Mouse (Mus musculus): ENCODE measurements around the gene Tekt4. TPM values are rescaled to one million over a fixed set of nuclear protein-coding genes. Genes with fewer than 3 reads are reported as not detected.

Gene Tekt4
- polyA plus RNA-seq, 1 experiment: not detected

- TF ChIP-seq GATA1 (IDR thresholded peaks at IDR 0.05; ENCODE audit: low read length): no peak
Measured at GRCm38 (mm10) chr17:25452246-25452965, 2.0 kb upstream of the Tekt4 start.

GRCm38 (mm10) chr17:25456540-25456939 lies 2.1 kb downstream of the Tekt4 start:
- no peak for TF ChIP-seq GATA1 (IDR thresholded peaks at IDR 0.05; ENCODE audit: low read length)

- TF ChIP-seq GATA1 (IDR thresholded peaks at IDR 0.05; ENCODE audit: low read length): no peak
Measured at GRCm38 (mm10) chr17:25462236-25462875, 7.9 kb downstream of the Tekt4 start.

- no peak for TF ChIP-seq GATA1 (IDR thresholded peaks at IDR 0.05; ENCODE audit: low read length)
Measured at GRCm38 (mm10) chr17:25463326-25463945, 9.0 kb downstream of the Tekt4 start.

GRCm38 (mm10) chr17:25464091-25464490 lies 9.7 kb downstream of the Tekt4 start:
- TF ChIP-seq GATA1 (IDR thresholded peaks at IDR 0.05; ENCODE audit: low read length): no peak

- TF ChIP-seq GATA1 (IDR thresholded peaks at IDR 0.05; ENCODE audit: low read length): no peak
Measured at GRCm38 (mm10) chr17:25466257-25466656, 11.8 kb downstream of the Tekt4 start.

GRCm38 (mm10) chr17:25467781-25468180 lies 13.4 kb downstream of the Tekt4 start:
- TF ChIP-seq GATA1 (IDR thresholded peaks at IDR 0.05; ENCODE audit: low read length): no peak

- no peak for TF ChIP-seq GATA1 (IDR thresholded peaks at IDR 0.05; ENCODE audit: low read length)
Measured at GRCm38 (mm10) chr17:25468301-25468700, 13.9 kb downstream of the Tekt4 start.

- no peak for TF ChIP-seq GATA1 (IDR thresholded peaks at IDR 0.05; ENCODE audit: low read length)
Measured at GRCm38 (mm10) chr17:25469798-25470197, 15.4 kb downstream of the Tekt4 start.

- no peak for TF ChIP-seq GATA1 (IDR thresholded peaks at IDR 0.05; ENCODE audit: low read length)
Measured at GRCm38 (mm10) chr17:25471418-25471817, 17.0 kb downstream of the Tekt4 start.

GRCm38 (mm10) chr17:25472044-25472443 lies 17.6 kb downstream of the Tekt4 start:
- no peak for TF ChIP-seq GATA1 (IDR thresholded peaks at IDR 0.05; ENCODE audit: low read length)

GRCm38 (mm10) chr17:25474330-25475077 lies 20.1 kb downstream of the Tekt4 start:
- TF ChIP-seq GATA1 (IDR thresholded peaks at IDR 0.05; ENCODE audit: low read length): no peak

GRCm38 (mm10) chr17:25475946-25476744 lies 21.7 kb downstream of the Tekt4 start:
- no peak for TF ChIP-seq GATA1 (IDR thresholded peaks at IDR 0.05; ENCODE audit: low read length)

- TF ChIP-seq GATA1 (IDR thresholded peaks at IDR 0.05; ENCODE audit: low read length): no peak
Measured at GRCm38 (mm10) chr17:25480152-25480551, 25.7 kb downstream of the Tekt4 start.

- no peak for TF ChIP-seq GATA1 (IDR thresholded peaks at IDR 0.05; ENCODE audit: low read length)
Measured at GRCm38 (mm10) chr17:25480820-25481219, 26.4 kb downstream of the Tekt4 start.
